Mouse (Mus musculus) olfactory bulb, adult 2 months (tissue): ENCODE measurements at regions not wholly inside any gene's neighbourhood (a gene's known extent, or its start where the extent isn't known, plus 50 kb on each side); places are given as distances from the start of the nearest gene placed in this dataset.

ENCODE experiments used
- H3K27ac ChIP-seq: fragments of 200-500 bp; 2 replicates; pipeline ENCODE4 v1.5.1; 2012; ENCODE audit warnings: low read depth, low read length; ENCODE audit not compliant: insufficient read depth
- H3K4me1 ChIP-seq: fragments of 200-500 bp; 2 replicates; pipeline ENCODE4 v1.6.1; 2012; ENCODE audit warnings: low read length; ENCODE audit not compliant: control insufficient read depth, insufficient read depth
- H3K4me3 ChIP-seq: fragments of 200-500 bp; 2 replicates; pipeline ENCODE4 v1.5.1; 2012; ENCODE audit warnings: mild to moderate bottlenecking, low read depth, low read length, moderate library complexity; ENCODE audit not compliant: insufficient read depth
- CTCF ChIP-seq: fragments of 200-500 bp; IDR thresholded peaks from 2 replicates; pipeline ENCODE4 v1.5.1; 2012; ENCODE audit warnings: low read depth, mild to moderate bottlenecking, low read length, moderate library complexity; ENCODE audit not compliant: insufficient read depth
- POLR2A ChIP-seq: fragments of 200-500 bp; IDR thresholded peaks from 2 replicates; pipeline ENCODE4 v1.6.1; 2012; ENCODE audit warnings: mild to moderate bottlenecking, low read depth, low read length, moderate library complexity; ENCODE audit not compliant: insufficient read depth
- WGBS: fragments of 180-500 bp; shearing (Covaris S2); methylation state at CpG from one replicate; pipeline ENCODE4 v1.1.7; 2018; 5-methylcytosine and 5-hydroxymethylcytosine counted together

GRCm38 (mm10) chr9:86231692-86232091 lies 233.1 kb downstream of the Ube2cbp start:
- Histone ChIP-seq H3K4me3 (no peak overlapping the region), H3K27ac (no peak overlapping the region), H3K4me1 (no peaks in the 10 kb centered on the region)
- no peak for TF ChIP-seq POLR2A
- TF ChIP-seq CTCF = no peak
- 48% methylated on average over 5 of the region's 5 CpGs for WGBS

GRCm38 (mm10) chr9:86232174-86232573 lies 232.6 kb downstream of the Ube2cbp start:
- no peak overlapping the region for H3K27ac ChIP-seq
- 85% methylated on average over 1 of the region's 1 CpGs for WGBS
- no peaks in the 10 kb centered on the region for H3K4me1 ChIP-seq
- TF ChIP-seq POLR2A (no peak), CTCF (no peak)
- H3K4me3 ChIP-seq = no peak overlapping the region

GRCm38 (mm10) chr9:86233775-86234174 lies 231.0 kb downstream of the Ube2cbp start:
- TF ChIP-seq POLR2A (no peak), CTCF (no peak)
- Histone ChIP-seq H3K4me1 (no peaks in the 10 kb centered on the region), H3K4me3 (no peak overlapping the region), H3K27ac (no peak overlapping the region)
- WGBS = 87% methylated on average over 7 of the region's 7 CpGs

GRCm38 (mm10) chr9:86238691-86239090 lies 226.1 kb downstream of the Ube2cbp start:
- TF ChIP-seq POLR2A = no peak
- TF ChIP-seq CTCF = no peak
- Histone ChIP-seq H3K4me1 (no peaks in the 10 kb centered on the region), H3K4me3 (no peak overlapping the region), H3K27ac (no peak overlapping the region)
- WGBS = 60% methylated on average over 4 of the region's 4 CpGs

GRCm38 (mm10) chr9:86240287-86240686 lies 224.5 kb downstream of the Ube2cbp start:
- TF ChIP-seq POLR2A (no peak), CTCF (no peak)
- WGBS = 79% methylated on average over 2 of the region's 2 CpGs
- H3K4me1 ChIP-seq = no peaks in the 10 kb centered on the region
- H3K27ac ChIP-seq = no peak overlapping the region
- H3K4me3 ChIP-seq = no peak overlapping the region

GRCm38 (mm10) chr9:86240896-86241295 lies 223.9 kb downstream of the Ube2cbp start:
- H3K27ac ChIP-seq = no peak overlapping the region
- no peak for TF ChIP-seq CTCF
- no peak for TF ChIP-seq POLR2A
- H3K4me1 ChIP-seq = no peaks in the 10 kb centered on the region
- no peak overlapping the region for H3K4me3 ChIP-seq
- 75% methylated on average over 7 of the region's 7 CpGs for WGBS

- Histone ChIP-seq H3K4me1 (no peaks in the 10 kb centered on the region), H3K27ac (no peak overlapping the region), H3K4me3 (no peak overlapping the region)
- 89% methylated on average over 3 of the region's 3 CpGs for WGBS
- TF ChIP-seq POLR2A (no peak), CTCF (no peak)
Observed at GRCm38 (mm10) chr9:86250197-86250596, 214.6 kb downstream of the Ube2cbp start.

- no peaks in the 10 kb centered on the region for H3K4me1 ChIP-seq
- H3K4me3 ChIP-seq = no peak overlapping the region
- TF ChIP-seq CTCF = no peak
- no peak for TF ChIP-seq POLR2A
- H3K27ac ChIP-seq = no peak overlapping the region
- WGBS = 43% methylated on average over 1 of the region's 1 CpGs
Observed at GRCm38 (mm10) chr9:86251331-86251730, 213.4 kb downstream of the Ube2cbp start.
